Mouse (Mus musculus): ENCODE results near the gene Taf13.
A peak's percentile ranks its signal among the peaks of the same experiment; 100 is the strongest.
"Not testable (repeated sequence)": the region's sequence is repeated elsewhere in the genome, so short reads cannot be mapped to it uniquely, and the experiment has no call there.

The Taf13 gene

GRCm38 (mm10) chr3:108571443-108572294, at the start of gene Taf13:
TSS of gene Taf13 (plus strand) at chr3:108571698.
- DNase-seq (ENCODE audit: low spot score), result peak; percentile 96

GRCm38 (mm10) chr3:108523415-108523814, 48.1 kb upstream of the Taf13 start:
- no peak for DNase-seq (ENCODE audit: low spot score)

- DNase-seq (ENCODE audit: low spot score), result no peak
These were observed 43.0 kb upstream of the Taf13 start for GRCm38 (mm10) chr3:108528489-108528888.

GRCm38 (mm10) chr3:108533114-108533885, 38.2 kb upstream of the Taf13 start:
- DNase-seq (ENCODE audit: low spot score), result peak; percentile 85

GRCm38 (mm10) chr3:108533951-108534350, 37.5 kb upstream of the Taf13 start, which contains the start of gene 1700013F07Rik:
TSS of gene 1700013F07Rik (plus strand) at chr3:108534150.
- no peak for DNase-seq (ENCODE audit: low spot score)

GRCm38 (mm10) chr3:108535896-108536516, 35.5 kb upstream of the Taf13 start:
- DNase-seq (ENCODE audit: low spot score), result no peak

GRCm38 (mm10) chr3:108536517-108537260, 34.8 kb upstream of the Taf13 start, which contains the start of gene 5330417C22Rik:
TSS of gene 5330417C22Rik (minus strand) at chr3:108536536.
- peak; percentile 27 for DNase-seq (ENCODE audit: low spot score)

GRCm38 (mm10) chr3:108537303-108537702, 34.2 kb upstream of the Taf13 start:
- DNase-seq (ENCODE audit: low spot score), result peak; percentile 84

- DNase-seq (ENCODE audit: low spot score), result no peak
These were observed 29.2 kb upstream of the Taf13 start for GRCm38 (mm10) chr3:108542299-108542698.

- DNase-seq (ENCODE audit: low spot score), result peak; percentile 32
These were observed 17.4 kb upstream of the Taf13 start for GRCm38 (mm10) chr3:108554111-108554561.

- DNase-seq (ENCODE audit: low spot score), result peak; percentile 92
These were observed 16.7 kb upstream of the Taf13 start for GRCm38 (mm10) chr3:108554587-108555312.

GRCm38 (mm10) chr3:108557888-108558287, 13.6 kb upstream of the Taf13 start:
- DNase-seq (ENCODE audit: low spot score), result no peak

GRCm38 (mm10) chr3:108562133-108562730, 9.3 kb upstream of the Taf13 start, which contains the start of gene Tmem167b:
TSS of gene Tmem167b (minus strand) at chr3:108562466.
- DNase-seq (ENCODE audit: low spot score), result peak; percentile 97

- peak; percentile 8 for DNase-seq (ENCODE audit: low spot score)
These were observed 8.7 kb upstream of the Taf13 start for GRCm38 (mm10) chr3:108562777-108563271.

GRCm38 (mm10) chr3:108563309-108563708, 8.2 kb upstream of the Taf13 start:
- DNase-seq (ENCODE audit: low spot score), result peak; percentile 84

GRCm38 (mm10) chr3:108567990-108568877, 3.3 kb upstream of the Taf13 start:
- DNase-seq (ENCODE audit: low spot score), result no peak

- not testable (repeated sequence) for DNase-seq (ENCODE audit: low spot score)
These were observed 1.9 kb upstream of the Taf13 start for GRCm38 (mm10) chr3:108569636-108570035.

GRCm38 (mm10) chr3:108570813-108571212, 685 bp upstream of the Taf13 start:
- no peak for DNase-seq (ENCODE audit: low spot score)
